Mouse (Mus musculus) induced T-regulatory cell, adult 2 months (primary cell): ENCODE measurements at regions not wholly inside any gene's neighbourhood (a gene's known extent, or its start where the extent isn't known, plus 50 kb on each side); places are given as distances from the start of the nearest gene placed in this dataset.

Source experiments
- DNase-seq: peaks from one replicate; pipeline ENCODE4 v3.0.0-alpha.2; 2012; ENCODE audit warnings: low read depth

GRCm38 (mm10) chr13:102380667-102381066, 312.7 kb upstream of the Cd180 start:
- no peak for DNase-seq

- DNase-seq, result no peak
Measured at GRCm38 (mm10) chr13:102391911-102392310, 301.4 kb upstream of the Cd180 start.

DNA sequence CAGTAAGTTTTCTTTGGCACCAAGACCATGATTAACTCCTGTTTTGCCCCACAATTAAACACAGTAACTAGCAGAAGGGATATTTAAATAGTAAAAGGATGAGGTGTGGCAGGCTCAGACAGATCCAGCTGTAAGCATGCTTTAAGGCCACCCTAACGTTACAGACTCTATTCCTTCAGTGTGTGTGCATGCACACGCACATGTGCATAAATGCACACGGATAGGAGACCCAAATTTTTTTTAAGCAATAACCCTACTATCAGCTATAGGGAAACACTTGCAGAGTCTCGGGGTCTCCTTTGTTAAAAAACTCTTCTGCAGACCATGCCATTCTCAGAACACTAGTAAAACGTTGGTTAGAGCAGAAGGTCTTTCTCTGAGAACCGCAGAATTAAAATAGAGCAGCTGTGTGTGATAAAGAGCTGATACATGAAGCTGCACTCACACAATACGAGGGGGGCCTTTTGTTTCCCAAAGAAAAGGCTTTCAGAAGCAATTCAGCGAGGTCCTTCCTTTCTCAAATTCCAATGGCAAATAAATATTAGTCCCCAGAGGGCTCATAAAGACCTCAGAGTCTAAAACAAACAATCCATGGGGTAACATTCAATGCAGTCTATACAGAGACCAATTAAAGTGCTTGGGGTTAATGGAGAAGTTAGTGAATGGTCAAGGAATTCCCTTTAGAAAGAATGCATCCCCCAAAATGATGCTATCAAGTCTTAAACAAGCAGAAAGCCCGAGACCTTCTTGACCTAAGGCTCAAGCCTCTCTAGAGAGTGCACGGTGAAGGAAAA, 300.3 kb upstream of the Cd180 start:
- DNase-seq, result no peak

GRCm38 (mm10) chr13:102393662-102393970, 299.7 kb upstream of the Cd180 start:
- no peak for DNase-seq

DNA sequence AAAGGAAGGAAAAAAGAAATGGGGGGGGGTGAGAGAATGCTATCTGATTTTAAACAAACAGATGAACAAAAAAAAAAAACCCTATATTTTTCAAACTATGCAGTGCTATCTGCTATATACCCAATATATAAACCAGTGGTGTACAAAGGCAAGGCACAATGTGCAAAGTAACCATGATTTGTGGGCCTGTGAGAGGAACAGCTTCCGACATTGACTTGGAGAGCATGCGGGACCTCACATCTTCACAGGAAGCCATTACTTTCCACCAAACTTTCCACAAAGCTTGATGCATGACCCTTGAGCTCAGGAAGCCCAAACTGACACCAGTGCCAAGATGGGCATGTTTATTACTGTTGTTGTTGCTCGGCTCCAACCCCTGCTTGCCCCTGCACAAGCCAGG, 299.3 kb upstream of the Cd180 start:
- no peak for DNase-seq

DNA sequence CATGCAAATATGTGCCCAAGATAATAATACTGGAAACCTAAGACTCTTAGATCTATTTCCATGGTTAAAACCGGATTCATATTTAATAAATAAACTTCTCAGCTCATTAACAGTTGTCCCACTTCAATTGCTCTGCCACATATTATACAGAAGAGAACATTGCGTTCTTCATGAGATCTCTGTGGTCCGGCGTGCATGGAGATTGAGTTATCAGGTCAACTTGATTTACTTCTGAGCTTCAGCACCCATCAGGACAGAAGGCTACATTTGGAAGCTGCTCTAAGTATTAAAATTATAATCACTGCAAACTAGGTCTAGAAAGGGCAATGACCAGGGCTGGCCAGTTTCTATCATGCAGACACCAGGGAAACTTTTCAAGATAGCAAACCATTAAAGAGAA, 295.9 kb upstream of the Cd180 start:
- no peak for DNase-seq

- DNase-seq, result no peak
Measured at GRCm38 (mm10) chr13:102411840-102412239, 281.5 kb upstream of the Cd180 start.

GRCm38 (mm10) chr13:102434372-102434954, 258.9 kb upstream of the Cd180 start:
- DNase-seq, result no peak

- DNase-seq, result no peak
Measured at GRCm38 (mm10) chr13:102442676-102443075, 250.7 kb upstream of the Cd180 start.

DNA sequence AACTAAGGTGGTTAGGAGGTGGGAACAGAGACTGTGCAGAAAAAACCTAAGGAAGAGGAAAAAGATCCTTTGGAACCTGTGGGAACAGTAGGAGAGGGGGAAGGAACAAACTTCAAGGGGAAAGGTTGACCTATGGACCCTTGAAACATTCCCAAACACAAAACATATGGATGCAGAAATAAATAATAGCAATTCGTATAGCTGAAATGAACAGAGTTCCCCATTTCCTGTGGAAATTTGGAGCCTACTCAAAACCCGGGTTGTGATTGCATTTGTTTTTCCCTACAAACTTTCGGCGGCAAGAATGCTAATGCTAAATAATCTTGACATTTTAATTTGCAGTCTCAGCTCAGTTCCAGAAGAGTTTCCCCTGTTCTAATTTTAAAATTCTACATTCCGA, 246.0 kb upstream of the Cd180 start:
- no peak for DNase-seq

DNA sequence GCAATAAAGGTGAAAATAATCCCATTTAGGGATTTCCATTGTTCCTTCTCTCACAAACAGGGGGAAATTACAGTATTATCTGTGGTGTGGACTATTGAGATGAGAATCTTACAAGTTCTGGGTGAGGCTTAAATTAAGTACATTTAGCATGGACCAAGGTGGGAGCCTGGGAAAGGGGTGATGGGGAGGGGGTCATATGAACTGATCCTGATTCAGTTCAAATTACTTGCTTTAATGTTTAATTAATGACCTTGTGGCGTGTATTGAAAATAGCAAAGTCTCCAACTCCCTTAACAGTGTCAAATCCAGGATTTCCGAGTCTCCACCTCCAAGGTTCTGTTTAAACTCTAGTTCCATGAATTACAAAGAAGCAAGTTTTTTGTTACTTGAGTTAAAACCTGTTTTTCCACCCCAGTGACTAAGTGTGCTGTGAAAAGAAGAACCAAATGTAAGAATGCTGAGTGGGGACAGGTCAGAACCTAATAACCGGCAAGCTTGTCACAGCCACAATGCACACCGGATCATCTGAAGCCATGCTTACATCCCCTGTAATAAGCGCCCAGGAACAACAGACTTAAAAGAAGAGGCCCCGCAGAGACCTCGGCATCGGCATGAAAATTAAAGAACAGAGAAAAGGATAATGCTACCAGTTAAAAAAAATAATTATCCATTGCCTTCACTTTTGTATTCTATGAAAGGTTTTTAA, 243.8 kb upstream of the Cd180 start:
- no peak for DNase-seq

DNA sequence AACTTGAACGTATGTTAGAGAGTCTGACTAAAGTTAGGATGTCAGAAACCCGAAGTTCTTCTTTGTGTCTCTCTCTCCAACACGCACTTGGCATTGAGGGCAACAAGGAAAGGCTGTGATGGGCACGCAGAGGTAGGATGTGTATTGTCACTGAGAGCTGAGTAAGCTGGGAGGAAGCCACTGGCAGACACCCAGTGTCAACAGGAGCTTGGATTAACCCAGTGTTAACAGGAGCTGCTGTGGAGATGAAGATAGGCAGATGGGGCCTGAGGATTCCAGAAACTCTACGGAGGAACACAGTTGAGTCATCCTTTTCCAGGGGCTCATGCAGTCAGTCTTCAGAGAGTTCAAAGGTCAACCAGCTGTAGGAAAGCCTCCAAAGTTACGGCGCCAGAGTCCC, 242.2 kb upstream of the Cd180 start:
- DNase-seq, result no peak

GRCm38 (mm10) chr13:102458711-102459110, 234.6 kb upstream of the Cd180 start:
- DNase-seq, result no peak

- DNase-seq, result no peak
Measured at GRCm38 (mm10) chr13:102463993-102464392, 229.4 kb upstream of the Cd180 start.

- no peak for DNase-seq
Measured at GRCm38 (mm10) chr13:102481906-102482305, 211.5 kb upstream of the Cd180 start.

GRCm38 (mm10) chr13:102482451-102482850, 210.9 kb upstream of the Cd180 start:
- DNase-seq, result no peak

GRCm38 (mm10) chr13:102487416-102488097, 205.8 kb upstream of the Cd180 start:
- no peak for DNase-seq

GRCm38 (mm10) chr13:102491370-102491769, 202.0 kb upstream of the Cd180 start:
- no peak for DNase-seq

DNA sequence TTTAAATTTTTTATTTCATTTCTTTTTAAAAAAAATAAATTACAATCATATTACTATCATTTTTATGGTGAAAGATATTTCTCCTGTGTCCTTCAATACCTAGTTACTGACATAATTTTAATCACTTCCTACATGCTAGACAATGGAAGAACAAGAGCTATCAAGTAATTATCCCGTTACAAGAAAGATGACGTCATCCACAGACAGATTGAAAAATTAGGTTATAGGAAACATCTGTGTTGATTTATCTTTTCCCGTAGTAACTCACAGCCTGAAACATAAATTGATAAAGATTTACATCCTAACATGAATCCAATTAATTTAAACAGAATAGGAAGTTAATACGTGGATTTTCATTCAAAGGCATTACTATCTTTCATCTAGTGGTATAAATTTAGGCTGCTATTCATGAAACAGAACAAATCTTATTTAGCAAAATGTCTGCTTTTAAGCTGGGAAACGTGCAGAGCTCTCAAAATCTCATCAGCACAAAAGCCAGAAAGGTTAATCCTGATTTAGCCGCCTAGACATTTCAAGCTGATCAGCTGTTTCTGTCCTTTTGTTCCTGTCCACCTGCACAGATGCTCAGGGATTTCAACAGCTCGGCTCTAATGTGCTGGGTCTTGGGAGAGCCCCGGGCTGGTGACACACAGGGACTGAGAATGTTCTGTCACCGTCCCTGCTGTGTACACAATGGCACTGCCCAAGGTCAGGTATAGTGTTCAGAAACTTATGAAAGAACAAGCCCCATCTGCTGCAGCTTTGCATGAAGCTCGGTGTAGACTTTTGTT, 189.0 kb upstream of the Cd180 start:
- DNase-seq, result no peak

- DNase-seq, result no peak
Measured at GRCm38 (mm10) chr13:102507226-102507625, 186.1 kb upstream of the Cd180 start.

- no peak for DNase-seq
Measured at GRCm38 (mm10) chr13:102507916-102508315, 185.4 kb upstream of the Cd180 start.

DNA sequence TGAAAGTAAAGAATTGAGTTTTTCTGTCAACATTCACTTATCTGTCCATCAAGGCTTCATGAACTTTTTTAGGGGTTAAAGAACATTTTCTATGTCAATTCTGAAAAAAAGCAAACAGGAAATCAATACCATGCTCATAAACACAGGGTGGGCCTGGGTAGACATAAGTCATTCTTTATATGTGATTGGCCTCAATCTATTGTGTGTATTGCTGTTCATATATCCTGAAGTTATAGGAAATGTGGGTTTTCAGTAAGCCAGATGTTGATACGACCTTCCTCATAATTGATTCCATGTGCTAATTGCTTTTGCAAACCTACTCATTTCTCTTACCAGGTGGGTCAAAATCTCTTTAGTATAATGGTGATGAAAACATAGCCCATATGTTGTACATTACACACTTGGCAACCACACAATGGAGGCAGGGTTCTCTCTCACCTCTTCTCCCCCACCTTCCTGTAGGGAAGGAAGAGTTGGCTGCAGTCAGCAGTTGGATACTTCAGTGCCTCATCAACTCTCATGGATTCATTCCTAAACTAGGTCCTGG, 182.6 kb upstream of the Cd180 start:
- DNase-seq, result no peak
